Mouse (Mus musculus) limb, embryonic 12.5 days (tissue): ENCODE measurements around the gene 9130230L23Rik. TPM values are rescaled to one million over a fixed set of nuclear protein-coding genes. Genes with fewer than 3 reads are reported as not detected.
"Not testable (repeated sequence)": the region's sequence is repeated elsewhere in the genome, so short reads cannot be mapped to it uniquely, and the experiment has no call there.

ENCODE experiments used
- ATAC-seq: fragments of 200-750 bp; cut with Nextera tagmentation; 2 replicates; pipeline ENCODE4 v1.8.0; 2017; ENCODE audit warnings: low read depth, moderate TSS enrichment; ENCODE audit not compliant: insufficient number of reproducible peaks, insufficient read depth, low FRiP score, low TSS enrichment
- H3K27ac ChIP-seq: fragments of 300-500 bp; sonication (generic); 2 replicates; pipeline ENCODE4 v1.5.1; 2016; ENCODE audit warnings: mild to moderate bottlenecking, moderate library complexity
- H3K27me3 ChIP-seq: fragments of 300-500 bp; sonication (generic); 2 replicates; pipeline ENCODE4 v1.6.1; 2016; ENCODE audit warnings: mild to moderate bottlenecking, moderate library complexity
- H3K36me3 ChIP-seq: fragments of 300-500 bp; sonication (generic); 2 replicates; pipeline ENCODE4 v1.6.1; 2016; ENCODE audit warnings: mild to moderate bottlenecking, moderate library complexity
- H3K4me1 ChIP-seq: fragments of 300-500 bp; sonication (generic); replicated peaks from 2 replicates; pipeline ENCODE4 v1.6.1; 2016
- H3K4me2 ChIP-seq: fragments of 300-500 bp; sonication (generic); 2 replicates; pipeline ENCODE4 v1.6.1; 2016; ENCODE audit warnings: mild to moderate bottlenecking, moderate library complexity
- H3K4me3 ChIP-seq: fragments of 300-500 bp; sonication (generic); replicated peaks from 2 replicates; pipeline ENCODE4 v1.5.1; 2016; ENCODE audit warnings: mild to moderate bottlenecking
- H3K9ac ChIP-seq: fragments of 300-500 bp; sonication (generic); replicated peaks from 2 replicates; pipeline ENCODE4 v1.6.1; 2016; ENCODE audit warnings: mild to moderate bottlenecking, moderate library complexity
- H3K9me3 ChIP-seq: fragments of 300-500 bp; sonication (generic); 2 replicates; pipeline ENCODE4 v1.6.1; 2016; ENCODE audit warnings: mild to moderate bottlenecking, moderate library complexity
- WGBS: fragments of 180-500 bp; shearing (Covaris S2); methylation state at CpG from one replicate; pipeline ENCODE4 v1.1.7; 2016; 5-methylcytosine and 5-hydroxymethylcytosine counted together
- polyA plus RNA-seq: library from polyadenylated mRNA; unstranded; fragments of >200 nt; fragmentation: Nextera tagmentation; extraction: Ambion mirVana; gene quantifications from 2 replicates; pipeline ENCODE4 v1.2.1, GENCODE M21; 2016

Gene 9130230L23Rik
- polyA plus RNA-seq, 1 experiment from 2014 or later: not detected

DNA sequence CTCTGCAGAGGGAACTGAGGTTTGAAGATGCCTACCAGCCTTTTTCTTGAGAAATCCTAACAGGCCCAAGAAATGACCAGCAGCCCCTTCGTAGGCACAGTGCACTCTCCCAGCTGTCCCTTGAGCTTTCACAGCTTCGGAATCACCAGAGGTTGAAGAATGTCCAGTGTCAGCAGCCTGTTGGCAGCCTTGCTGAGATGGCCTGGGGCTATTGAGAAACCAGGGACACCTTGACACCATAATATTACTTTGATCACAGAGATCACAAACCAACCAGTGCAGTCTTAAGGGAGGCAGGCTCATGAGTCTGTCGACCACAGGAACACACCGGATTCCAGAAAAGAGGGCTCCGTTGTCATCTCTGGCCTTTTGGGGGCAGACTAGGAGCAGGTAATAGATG lies 2.9 kb downstream of the 9130230L23Rik start:
- no peaks in the 10 kb centered on the region for H3K9me3 ChIP-seq
- no peak for ATAC-seq
- WGBS: 64% methylated on average over 5 of the region's 5 CpGs
- no peaks in the 10 kb centered on the region for H3K36me3 ChIP-seq
- peaks cover 4% of the 10 kb centered on the region; the same call in 1 of the 2 replicates for H3K27me3 ChIP-seq
- H3K9ac ChIP-seq: no peak overlapping the region
- H3K27ac ChIP-seq: no peak overlapping the region
- no peak overlapping the region for H3K4me3 ChIP-seq
- H3K4me1 ChIP-seq: peaks cover 15% of the 10 kb centered on the region
- H3K4me2 ChIP-seq: no peak overlapping the region

DNA sequence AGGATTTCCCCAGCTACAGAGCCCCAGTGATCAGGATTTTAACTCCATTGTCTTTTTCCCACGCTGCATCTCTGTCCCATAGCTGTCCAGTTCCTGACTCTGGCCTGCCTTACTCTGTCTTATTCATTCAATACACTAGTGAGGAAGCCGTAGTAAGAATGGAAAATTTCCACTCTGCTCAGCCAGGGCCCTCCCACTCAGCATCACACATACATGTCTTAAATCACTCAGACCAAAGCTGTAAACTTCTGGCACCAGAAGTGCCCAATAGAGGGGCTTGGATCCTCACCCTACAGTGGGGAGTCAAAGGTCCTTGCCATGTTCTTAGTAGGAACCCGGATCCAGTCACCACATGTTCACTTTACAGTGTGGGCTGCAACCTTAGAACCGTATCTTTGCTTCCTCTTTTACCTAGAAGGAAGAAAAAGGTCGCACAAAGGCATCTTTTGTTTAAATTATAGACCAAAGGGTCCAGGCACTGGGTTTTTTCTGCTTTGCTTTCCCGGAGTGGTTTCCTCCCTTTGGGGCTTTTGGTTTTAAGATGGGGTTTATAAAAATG lies 3.4 kb downstream of the 9130230L23Rik start:
- Histone ChIP-seq H3K4me2 (no peak overlapping the region), H3K36me3 (no peaks in the 10 kb centered on the region), H3K4me3 (no peak overlapping the region), H3K9ac (no peak overlapping the region), H3K4me1 (peaks cover 15% of the 10 kb centered on the region), H3K9me3 (no peaks in the 10 kb centered on the region), H3K27me3 (peaks cover 4% of the 10 kb centered on the region; the same call in 1 of the 2 replicates), H3K27ac (peak overlapping the region; percentile 23; the same call in 1 of the 2 replicates)
- 57% methylated on average over 6 of the region's 6 CpGs for WGBS
- no peak for ATAC-seq

DNA sequence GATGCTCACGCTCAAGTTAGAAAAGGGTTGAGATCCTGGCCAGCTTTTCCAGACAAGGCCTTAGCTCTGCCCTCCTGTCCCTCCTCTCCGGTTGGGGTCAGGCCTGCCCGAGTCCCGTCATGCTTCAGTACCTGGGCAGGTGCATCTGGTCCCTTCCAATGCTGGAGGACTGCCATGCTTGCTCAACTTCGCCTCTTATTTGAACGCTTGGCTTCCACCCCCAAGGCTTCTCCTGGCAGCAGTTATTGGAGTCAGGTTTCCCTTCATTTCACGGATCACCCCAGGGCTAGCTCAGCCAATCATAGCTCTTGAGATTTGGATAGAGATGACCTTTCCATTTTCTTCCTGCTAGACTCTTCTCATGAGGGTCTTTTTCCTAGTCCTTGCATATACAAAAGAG lies 4.0 kb downstream of the 9130230L23Rik start:
- Histone ChIP-seq H3K9me3 (no peaks in the 10 kb centered on the region), H3K4me2 (no peak overlapping the region), H3K4me3 (no peak overlapping the region), H3K9ac (no peak overlapping the region), H3K27me3 (peaks cover 4% of the 10 kb centered on the region; the same call in 1 of the 2 replicates), H3K36me3 (no peaks in the 10 kb centered on the region), H3K4me1 (peaks cover 15% of the 10 kb centered on the region), H3K27ac (peak overlapping the region; percentile 23; the same call in 1 of the 2 replicates)
- 76% methylated on average over 7 of the region's 7 CpGs for WGBS
- ATAC-seq: no peak

DNA sequence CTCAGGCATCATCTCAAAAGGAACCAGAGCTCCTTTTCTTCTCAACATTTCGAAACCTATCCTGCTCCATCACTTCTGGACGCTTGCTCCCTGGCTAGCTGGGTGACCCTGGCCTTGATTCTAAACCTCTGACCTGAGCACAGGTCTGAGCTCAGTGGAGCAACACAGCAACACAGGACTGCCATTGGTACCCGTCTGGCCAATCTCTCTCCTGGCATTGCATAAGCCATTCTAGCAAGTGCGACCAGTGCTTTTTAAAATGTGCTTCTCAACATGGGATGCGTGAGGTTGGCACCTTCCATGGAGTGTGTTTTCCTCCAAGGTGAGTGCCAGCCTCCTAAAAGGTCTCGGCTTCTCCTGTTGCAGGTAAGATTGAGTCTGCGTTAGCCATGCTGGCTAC lies 5.0 kb downstream of the 9130230L23Rik start:
- no peak for ATAC-seq
- Histone ChIP-seq H3K9me3 (no peaks in the 10 kb centered on the region), H3K4me2 (no peak overlapping the region), H3K9ac (no peak overlapping the region), H3K27ac (no peak overlapping the region), H3K4me3 (no peak overlapping the region), H3K36me3 (no peaks in the 10 kb centered on the region), H3K4me1 (peaks cover 15% of the 10 kb centered on the region), H3K27me3 (no peaks in the 10 kb centered on the region)
- WGBS: 89% methylated on average over 7 of the region's 7 CpGs

DNA sequence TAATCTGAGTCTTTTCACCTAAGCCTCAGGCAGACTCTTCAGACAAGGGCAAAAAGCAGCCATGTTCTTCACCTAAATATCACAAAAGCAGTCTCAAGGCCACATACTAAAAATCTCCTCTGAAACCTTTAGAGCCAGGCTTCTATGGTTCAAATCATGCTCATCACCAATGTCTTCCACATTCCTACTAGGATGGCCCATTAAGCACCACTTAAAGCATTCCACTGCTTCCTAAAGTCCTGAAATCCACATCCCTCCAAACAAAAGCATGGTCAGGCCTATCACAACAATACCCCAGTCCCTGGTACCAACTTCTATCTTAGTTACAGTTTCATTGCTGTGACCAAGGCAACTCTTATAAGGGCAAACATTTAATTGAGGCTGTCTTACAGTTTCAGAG lies 6.3 kb downstream of the 9130230L23Rik start:
- Histone ChIP-seq H3K4me2 (no peak overlapping the region), H3K4me3 (no peak overlapping the region), H3K36me3 (no peaks in the 10 kb centered on the region), H3K9ac (no peak overlapping the region), H3K27ac (no peak overlapping the region), H3K9me3 (no peaks in the 10 kb centered on the region), H3K4me1 (peaks cover 15% of the 10 kb centered on the region), H3K27me3 (no peaks in the 10 kb centered on the region)
- ATAC-seq: no peak

DNA sequence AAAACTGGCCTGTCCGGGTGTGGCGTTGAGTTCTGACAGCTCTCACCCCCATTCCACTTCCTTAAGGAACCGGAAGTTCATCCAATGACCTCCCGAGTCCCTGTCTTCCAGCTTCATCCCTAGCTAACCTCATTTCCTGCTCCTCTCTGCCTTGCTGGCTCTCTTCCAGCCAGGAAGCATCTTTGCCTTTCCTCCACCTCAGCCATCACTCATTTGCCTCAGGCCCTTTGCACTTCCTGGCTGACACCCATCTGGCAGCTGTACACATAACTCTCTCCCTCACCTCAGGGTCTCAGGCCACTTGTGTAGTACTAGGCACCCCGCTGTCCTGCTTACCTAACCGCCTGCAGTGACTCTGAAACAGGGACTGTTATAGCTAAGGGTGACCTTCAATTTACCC lies 9.4 kb downstream of the 9130230L23Rik start:
- Histone ChIP-seq H3K27ac (no peak overlapping the region), H3K36me3 (no peaks in the 10 kb centered on the region), H3K4me1 (no peaks in the 10 kb centered on the region), H3K9ac (no peak overlapping the region), H3K4me2 (no peak overlapping the region), H3K27me3 (no peaks in the 10 kb centered on the region), H3K4me3 (no peak overlapping the region), H3K9me3 (no peaks in the 10 kb centered on the region)
- ATAC-seq: no peak
- 78% methylated on average over 6 of the region's 6 CpGs for WGBS

DNA sequence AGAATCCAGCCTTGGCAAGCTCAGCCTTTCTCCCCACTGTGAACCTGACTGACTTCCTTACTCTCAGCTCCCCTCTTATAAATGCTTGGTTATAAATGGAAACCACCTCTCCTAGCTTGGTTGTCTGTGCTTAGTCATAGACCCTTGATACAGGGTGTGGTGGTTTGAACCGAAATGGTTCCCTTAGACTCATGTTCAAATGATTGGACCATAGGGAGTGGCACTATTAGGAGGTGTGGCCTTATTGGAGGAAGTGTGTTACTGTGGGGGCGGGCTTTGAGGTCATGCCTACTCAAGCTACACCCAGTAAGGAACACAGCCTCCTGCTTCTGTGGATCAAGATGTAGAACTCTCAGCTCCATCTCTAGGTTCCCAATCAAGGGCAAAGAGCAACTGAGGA lies 12.9 kb downstream of the 9130230L23Rik start:
- H3K9me3 ChIP-seq: no peaks in the 10 kb centered on the region
- no peak for ATAC-seq
- H3K36me3 ChIP-seq: no peaks in the 10 kb centered on the region
- no peak overlapping the region for H3K27ac ChIP-seq
- 92% methylated on average over 2 of the region's 2 CpGs for WGBS
- H3K4me2 ChIP-seq: no peak overlapping the region
- no peaks in the 10 kb centered on the region for H3K27me3 ChIP-seq
- H3K9ac ChIP-seq: no peak overlapping the region
- H3K4me1 ChIP-seq: no peaks in the 10 kb centered on the region
- H3K4me3 ChIP-seq: no peak overlapping the region

DNA sequence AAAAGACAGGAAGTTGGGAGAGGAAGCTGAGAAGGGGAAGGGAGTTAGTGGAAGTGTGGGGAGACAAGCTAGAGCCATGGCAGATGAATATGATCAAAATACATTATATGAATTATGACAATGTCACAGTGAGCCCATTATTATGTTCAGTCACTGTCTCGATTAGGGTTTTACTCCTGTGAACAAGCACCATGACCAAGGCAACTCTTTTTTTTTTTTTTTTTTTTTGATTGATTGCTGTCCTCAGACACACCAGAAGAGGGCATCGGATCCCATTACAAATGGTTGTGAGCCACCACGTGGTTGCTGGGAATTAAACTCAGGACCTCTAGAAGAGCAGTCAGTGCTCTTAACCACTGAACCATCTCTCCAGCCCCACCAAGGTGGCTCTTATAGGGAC lies 17.1 kb downstream of the 9130230L23Rik start:
- WGBS: 73% methylated on average over 3 of the region's 3 CpGs

DNA sequence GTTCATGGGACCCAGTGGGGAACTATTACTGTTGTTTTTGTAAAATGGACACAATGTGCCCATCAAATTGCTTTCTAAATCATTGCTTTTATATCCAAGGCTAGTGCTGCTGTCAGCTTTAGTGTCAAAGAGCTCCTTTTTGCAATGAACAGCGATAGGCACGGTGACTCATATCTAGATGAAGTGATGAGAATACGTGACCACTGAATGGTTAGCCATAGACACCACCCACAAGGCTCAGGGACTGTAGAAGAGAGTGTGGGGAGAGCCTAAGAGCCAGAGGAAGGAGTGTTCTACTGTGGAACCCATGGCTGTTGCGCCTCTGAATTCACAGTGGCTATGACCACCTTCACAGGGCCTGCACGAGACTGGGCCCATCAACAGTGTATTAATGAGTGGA lies 17.7 kb downstream of the 9130230L23Rik start:
- Histone ChIP-seq H3K27ac (no peak overlapping the region), H3K4me2 (no peak overlapping the region), H3K36me3 (no peaks in the 10 kb centered on the region), H3K9me3 (no peaks in the 10 kb centered on the region), H3K4me1 (no peaks in the 10 kb centered on the region), H3K4me3 (no peak overlapping the region), H3K27me3 (no peaks in the 10 kb centered on the region), H3K9ac (no peak overlapping the region)
- 93% methylated on average over 5 of the region's 5 CpGs for WGBS
- ATAC-seq: no peak

More for the DNA sequence above, 17.1 kb downstream of the 9130230L23Rik start:
- not testable (repeated sequence) for H3K4me2 ChIP-seq, H3K4me1 ChIP-seq, H3K9me3 ChIP-seq, H3K27me3 ChIP-seq, H3K36me3 ChIP-seq, ATAC-seq, H3K9ac ChIP-seq, H3K4me3 ChIP-seq, H3K27ac ChIP-seq

DNA sequence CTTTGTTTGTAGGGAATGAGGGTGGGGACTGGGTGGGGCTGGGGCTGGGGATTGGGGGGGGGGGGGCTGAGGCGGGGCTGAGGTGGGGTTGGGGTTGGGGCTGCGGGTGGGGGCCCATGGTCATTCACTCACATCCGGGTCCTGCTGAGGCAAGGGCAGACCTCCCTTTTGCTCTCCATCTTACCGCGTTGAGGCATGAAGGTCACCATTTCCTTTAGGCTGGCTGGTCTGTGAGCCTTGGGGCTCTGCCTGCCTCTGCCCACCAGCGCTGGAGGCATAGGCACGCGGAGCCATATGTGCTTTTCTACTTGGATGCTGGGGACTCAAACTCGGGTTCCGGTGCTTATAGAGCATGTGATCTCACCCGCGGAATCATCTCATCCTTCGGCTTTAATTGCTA lies 28.4 kb downstream of the 9130230L23Rik start:
- H3K9ac ChIP-seq: no peak overlapping the region
- H3K27ac ChIP-seq: no peak overlapping the region
- no peaks in the 10 kb centered on the region for H3K9me3 ChIP-seq
- WGBS: 90% methylated on average over 13 of the region's 13 CpGs
- H3K27me3 ChIP-seq: no peaks in the 10 kb centered on the region
- ATAC-seq: no peak
- H3K4me3 ChIP-seq: no peak overlapping the region
- no peak overlapping the region for H3K4me2 ChIP-seq
- no peaks in the 10 kb centered on the region for H3K4me1 ChIP-seq
- H3K36me3 ChIP-seq: no peaks in the 10 kb centered on the region

DNA sequence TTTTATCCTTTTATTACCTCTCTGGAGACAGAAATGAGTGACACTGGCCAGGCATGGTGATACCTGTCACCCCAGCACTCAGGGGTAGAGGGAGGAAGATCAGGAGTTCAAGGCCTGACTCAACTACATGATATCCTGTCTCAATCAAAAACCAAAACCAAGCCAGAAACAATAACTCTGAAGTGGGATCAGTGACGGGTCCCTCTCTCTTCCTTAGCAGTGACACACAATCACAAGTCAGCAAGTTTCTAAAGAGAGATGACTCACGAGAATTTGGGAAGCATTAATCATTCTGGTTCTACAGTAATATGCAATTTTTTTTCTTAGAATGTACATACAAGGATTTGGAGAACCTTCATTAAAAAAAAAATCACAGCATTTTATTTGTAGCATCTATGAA lies 30.9 kb downstream of the 9130230L23Rik start:
- Histone ChIP-seq H3K4me1 (no peaks in the 10 kb centered on the region), H3K4me2 (no peak overlapping the region), H3K9ac (no peak overlapping the region), H3K27me3 (no peaks in the 10 kb centered on the region), H3K4me3 (no peak overlapping the region), H3K36me3 (no peaks in the 10 kb centered on the region), H3K9me3 (no peaks in the 10 kb centered on the region), H3K27ac (no peak overlapping the region)
- no peak for ATAC-seq
- 78% methylated on average over 2 of the region's 2 CpGs for WGBS

DNA sequence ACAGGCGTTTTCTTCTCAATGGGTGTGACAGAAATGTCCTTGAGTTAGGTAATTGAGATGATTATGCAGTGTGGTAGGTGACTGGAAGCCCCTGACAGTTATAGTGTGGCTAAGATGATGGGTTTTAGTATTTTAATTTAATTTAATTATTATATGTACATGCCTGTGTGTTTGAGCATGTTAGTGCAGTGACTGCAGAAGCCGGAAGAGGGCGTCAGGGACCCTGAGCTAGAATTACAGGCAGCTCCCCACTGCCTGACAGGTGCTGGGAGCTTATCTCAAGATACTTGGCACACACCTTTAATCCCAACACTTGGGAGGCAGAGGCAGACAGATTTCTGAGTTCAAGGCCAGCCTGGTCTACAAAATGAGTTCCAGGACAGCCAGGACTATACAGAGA lies 36.1 kb downstream of the 9130230L23Rik start:
- Histone ChIP-seq H3K4me3 (no peak overlapping the region), H3K4me2 (no peak overlapping the region), H3K36me3 (no peaks in the 10 kb centered on the region), H3K27ac (no peak overlapping the region), H3K9ac (no peak overlapping the region), H3K4me1 (peaks cover 7% of the 10 kb centered on the region), H3K27me3 (no peaks in the 10 kb centered on the region), H3K9me3 (no peaks in the 10 kb centered on the region)
- 93% methylated on average over 3 of the region's 3 CpGs for WGBS
- ATAC-seq: no peak
